Mouse (Mus musculus) induced T-regulatory cell, adult 2 months (primary cell): ENCODE measurements around the gene Padi2.

Source experiments
- DNase-seq: peaks from one replicate; pipeline ENCODE4 v3.0.0-alpha.2; 2012; ENCODE audit warnings: low read depth

The Padi2 gene

GRCm38 (mm10) chr4:140987476-140987875 is 81.3 kb downstream of the Padi2 start:
- DNase-seq, result peak; percentile 57

GRCm38 (mm10) chr4:140988706-140989290 is 82.7 kb downstream of the Padi2 start:
- DNase-seq, result peak; percentile 31

GRCm38 (mm10) chr4:140989447-140989846 is 83.3 kb downstream of the Padi2 start:
- DNase-seq, result peak; percentile 70

GRCm38 (mm10) chr4:140992215-140992614 is 86.1 kb downstream of the Padi2 start:
- DNase-seq, result no peak

- no peak for DNase-seq
Measured at GRCm38 (mm10) chr4:140993846-140994245, 87.7 kb downstream of the Padi2 start.

- no peak for DNase-seq
Measured at GRCm38 (mm10) chr4:140995811-140996210, 89.7 kb downstream of the Padi2 start.

GRCm38 (mm10) chr4:140996812-140997211 is 90.7 kb downstream of the Padi2 start:
- no peak for DNase-seq
